Mouse (Mus musculus) 3134 (cell line): ENCODE data around the gene Tk1.

Source experiments
- DNase-seq: peaks from one replicate; pipeline ENCODE4 v3.0.0-alpha.2; 2011; ENCODE audit warnings: low spot score; ENCODE audit not compliant: insufficient read length; ENCODE audit errors: extremely low read depth

The Tk1 gene

DNA sequence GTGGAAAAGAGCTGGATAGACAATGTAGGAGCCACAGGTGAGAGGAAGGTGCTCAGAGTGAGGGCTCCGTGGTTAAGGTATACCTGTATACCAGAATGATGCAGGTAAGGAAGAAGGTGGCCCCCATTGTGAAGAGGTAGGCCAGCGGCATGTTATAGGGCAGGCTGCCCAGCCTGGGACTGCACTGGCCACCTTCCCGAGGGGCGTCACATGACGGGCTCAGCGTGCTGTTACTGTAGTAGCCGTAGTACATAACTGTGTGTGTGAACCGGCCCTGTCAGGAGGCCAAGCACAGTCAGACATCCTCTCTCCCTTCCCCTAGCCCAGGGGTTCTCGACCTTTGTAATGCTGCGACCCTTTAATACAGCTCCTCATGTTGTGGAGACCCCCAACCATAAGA, 51.0 kb downstream of the Tk1 start:
- no peak for DNase-seq

GRCm38 (mm10) chr11:117772352-117772751, 53.5 kb downstream of the Tk1 start:
- DNase-seq, result no peak

DNA sequence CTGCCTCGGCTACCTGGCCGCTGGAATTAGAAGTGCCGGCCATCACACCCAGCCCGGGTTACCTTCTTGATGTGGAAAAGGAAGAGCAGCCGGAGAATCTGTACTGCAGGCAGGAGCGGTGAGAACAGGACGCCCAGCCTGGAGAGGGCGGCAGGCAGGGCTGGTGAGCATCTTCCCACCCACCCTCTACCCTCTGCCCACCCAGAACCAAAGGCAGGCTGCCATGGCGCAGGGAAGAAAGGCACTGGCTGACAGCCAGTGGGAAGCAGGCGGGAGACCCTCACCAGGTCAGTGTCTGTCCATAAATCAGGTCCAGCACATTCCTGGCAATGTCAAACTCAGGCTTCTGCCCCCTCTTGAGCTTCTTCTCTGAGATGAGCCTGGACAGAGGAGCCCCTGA, 55.5 kb downstream of the Tk1 start:
- DNase-seq, result no peak

GRCm38 (mm10) chr11:117769683-117770047, 56.2 kb downstream of the Tk1 start:
- DNase-seq, result no peak

- DNase-seq, result no peak
Observed at GRCm38 (mm10) chr11:117768725-117769682, 56.9 kb downstream of the Tk1 start.

DNA sequence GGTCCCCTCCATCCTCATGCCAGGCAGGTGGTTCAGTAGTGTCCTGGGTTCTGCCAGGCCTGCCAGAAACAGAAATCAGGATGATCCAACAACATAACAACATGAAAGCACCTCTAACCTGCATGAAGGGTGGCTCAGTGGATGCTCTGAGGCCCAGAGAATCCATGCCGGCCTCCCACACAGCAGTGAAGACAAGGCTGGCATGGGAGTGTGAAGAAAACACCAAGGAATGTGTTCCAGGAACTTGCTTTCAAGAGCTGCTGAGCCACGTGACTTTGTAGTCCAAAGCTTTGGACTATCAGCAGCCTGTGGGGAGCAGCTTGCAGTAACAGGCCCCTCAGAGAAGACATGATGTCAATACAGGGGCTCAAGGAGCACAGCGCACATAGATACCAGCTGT, 59.6 kb downstream of the Tk1 start:
- DNase-seq, result no peak
